Mouse (Mus musculus) hindbrain, embryonic 15.5 days (tissue): Measurements from ENCODE around the gene Prkag3. TPM values are rescaled to one million over a fixed set of nuclear protein-coding genes. Genes with fewer than 3 reads are reported as not detected.

Source experiments
- ATAC-seq: fragments of 200-750 bp; cut with Nextera tagmentation; 2 replicates; pipeline ENCODE4 v1.8.0; 2017; ENCODE audit warnings: low read depth, moderate number of reproducible peaks, moderate TSS enrichment; ENCODE audit not compliant: low FRiP score
- H3K27ac ChIP-seq: fragments of 300-500 bp; sonication (generic); replicated peaks from 2 replicates; pipeline ENCODE4 v1.5.1; 2015; ENCODE audit warnings: mild to moderate bottlenecking, inconsistent platforms
- H3K27me3 ChIP-seq: fragments of 300-500 bp; sonication (generic); 2 replicates; pipeline ENCODE4 v1.6.1; 2015; ENCODE audit warnings: control low read depth, inconsistent platforms
- H3K36me3 ChIP-seq: fragments of 300-500 bp; sonication (generic); 2 replicates; pipeline ENCODE4 v1.6.1; 2015; ENCODE audit warnings: control low read depth, inconsistent platforms
- H3K4me1 ChIP-seq: fragments of 300-500 bp; sonication (generic); replicated peaks from 2 replicates; pipeline ENCODE4 v1.6.1; 2015; ENCODE audit warnings: control low read depth, inconsistent platforms
- H3K4me2 ChIP-seq: fragments of 300-500 bp; sonication (generic); 2 replicates; pipeline ENCODE4 v1.6.1; 2015; ENCODE audit warnings: moderate library complexity, mild to moderate bottlenecking, inconsistent platforms
- H3K4me3 ChIP-seq: fragments of 300-500 bp; sonication (generic); 2 replicates; pipeline ENCODE4 v1.5.1; 2015; ENCODE audit warnings: mild to moderate bottlenecking, inconsistent platforms
- H3K9ac ChIP-seq: fragments of 300-500 bp; sonication (generic); 2 replicates; pipeline ENCODE4 v1.6.1; 2015; ENCODE audit warnings: inconsistent platforms
- H3K9me3 ChIP-seq: fragments of 300-500 bp; sonication (generic); 2 replicates; pipeline ENCODE4 v1.6.1; 2016; ENCODE audit warnings: control low read depth, inconsistent platforms
- WGBS: fragments of 180-500 bp; shearing (Covaris S2); methylation state at CpG from one replicate; pipeline ENCODE4 v1.1.7; 2015; 5-methylcytosine and 5-hydroxymethylcytosine counted together
- polyA plus RNA-seq: library from polyadenylated mRNA; unstranded; fragments of >200 nt; fragmentation: Nextera tagmentation; extraction: Ambion mirVana; gene quantifications from 2 replicates; pipeline ENCODE4 v1.2.1, GENCODE M21; 2015

Prkag3 gene
- polyA plus RNA-seq, 1 experiment from 2014 or later = not detected

GRCm38 (mm10) chr1:74753266-74753974, 4.4 kb upstream of the Prkag3 start:
- no peaks in the 10 kb centered on the region for H3K36me3 ChIP-seq
- no peaks in the 10 kb centered on the region for H3K4me1 ChIP-seq
- no peaks in the 10 kb centered on the region for H3K27me3 ChIP-seq
- no peak for ATAC-seq
- 90% methylated on average over 8 of the region's 8 CpGs for WGBS
- H3K9ac ChIP-seq = no peak overlapping the region
- H3K27ac ChIP-seq = no peak overlapping the region
- no peak overlapping the region for H3K4me2 ChIP-seq
- no peaks in the 10 kb centered on the region for H3K9me3 ChIP-seq
- no peak overlapping the region for H3K4me3 ChIP-seq

- H3K4me2 ChIP-seq = no peak overlapping the region
- 93% methylated on average over 3 of the region's 3 CpGs for WGBS
Observed at GRCm38 (mm10) chr1:74752833-74753232, 3.8 kb upstream of the Prkag3 start.

GRCm38 (mm10) chr1:74752150-74752549, 3.1 kb upstream of the Prkag3 start:
- Histone ChIP-seq H3K27ac (no peak overlapping the region), H3K27me3 (0 out of 2 replicates have a peak, but pooled peaks cover 3% of the 10 kb centered on the region), H3K4me2 (no peak overlapping the region), H3K9ac (no peak overlapping the region), H3K36me3 (no peaks in the 10 kb centered on the region), H3K9me3 (no peaks in the 10 kb centered on the region), H3K4me1 (no peaks in the 10 kb centered on the region), H3K4me3 (no peak overlapping the region)
- 86% methylated on average over 8 of the region's 8 CpGs for WGBS
- ATAC-seq = no peak

More at GRCm38 (mm10) chr1:74752833-74753232, 3.8 kb upstream of the Prkag3 start:
- Histone ChIP-seq H3K9me3 (no peaks in the 10 kb centered on the region), H3K4me1 (no peaks in the 10 kb centered on the region), H3K9ac (no peak overlapping the region), H3K36me3 (no peaks in the 10 kb centered on the region), H3K27me3 (0 out of 2 replicates have a peak, but pooled peaks cover 3% of the 10 kb centered on the region), H3K4me3 (no peak overlapping the region), H3K27ac (no peak overlapping the region)
- ATAC-seq = no peak

GRCm38 (mm10) chr1:74750683-74751082, 1.7 kb upstream of the Prkag3 start:
- H3K9ac ChIP-seq = no peak overlapping the region
- 0 out of 2 replicates have a peak, but pooled peaks cover 3% of the 10 kb centered on the region for H3K27me3 ChIP-seq
- WGBS = 80% methylated on average over 4 of the region's 4 CpGs
- H3K4me1 ChIP-seq = no peaks in the 10 kb centered on the region
- H3K4me3 ChIP-seq = no peak overlapping the region
- ATAC-seq = no peak
- H3K27ac ChIP-seq = no peak overlapping the region
- no peak overlapping the region for H3K4me2 ChIP-seq
- no peaks in the 10 kb centered on the region for H3K36me3 ChIP-seq
- H3K9me3 ChIP-seq = no peaks in the 10 kb centered on the region

GRCm38 (mm10) chr1:74749301-74749700, 280 bp upstream of the Prkag3 start:
- 0 out of 2 replicates have a peak, but pooled peaks cover 3% of the 10 kb centered on the region for H3K27me3 ChIP-seq
- WGBS = 69% methylated on average over 7 of the region's 7 CpGs
- no peaks in the 10 kb centered on the region for H3K4me1 ChIP-seq
- no peak overlapping the region for H3K27ac ChIP-seq
- no peaks in the 10 kb centered on the region for H3K36me3 ChIP-seq
- H3K9ac ChIP-seq = no peak overlapping the region
- no peaks in the 10 kb centered on the region for H3K9me3 ChIP-seq
- H3K4me2 ChIP-seq = no peak overlapping the region
- ATAC-seq = no peak
- no peak overlapping the region for H3K4me3 ChIP-seq

- no peak overlapping the region for H3K27ac ChIP-seq
- H3K4me1 ChIP-seq = no peaks in the 10 kb centered on the region
- WGBS = 80% methylated on average over 5 of the region's 5 CpGs
- no peak for ATAC-seq
- no peak overlapping the region for H3K4me3 ChIP-seq
- no peak overlapping the region for H3K4me2 ChIP-seq
- no peak overlapping the region for H3K9ac ChIP-seq
- H3K27me3 ChIP-seq = 0 out of 2 replicates have a peak, but pooled peaks cover 3% of the 10 kb centered on the region
- H3K9me3 ChIP-seq = no peaks in the 10 kb centered on the region
- H3K36me3 ChIP-seq = no peaks in the 10 kb centered on the region
Observed at GRCm38 (mm10) chr1:74747335-74747734, 1.7 kb downstream of the Prkag3 start.

GRCm38 (mm10) chr1:74740846-74741245, 8.2 kb downstream of the Prkag3 start:
- H3K36me3 ChIP-seq = no peaks in the 10 kb centered on the region
- WGBS = 85% methylated on average over 7 of the region's 7 CpGs

GRCm38 (mm10) chr1:74737500-74737899, 11.5 kb downstream of the Prkag3 start:
- H3K4me1 ChIP-seq = no peaks in the 10 kb centered on the region
- no peaks in the 10 kb centered on the region for H3K36me3 ChIP-seq
- no peak overlapping the region for H3K4me3 ChIP-seq
- H3K9me3 ChIP-seq = no peaks in the 10 kb centered on the region
- ATAC-seq = no peak
- no peaks in the 10 kb centered on the region for H3K27me3 ChIP-seq
- no peak overlapping the region for H3K27ac ChIP-seq
- H3K9ac ChIP-seq = no peak overlapping the region
- 87% methylated on average over 7 of the region's 7 CpGs for WGBS
- no peak overlapping the region for H3K4me2 ChIP-seq

More at GRCm38 (mm10) chr1:74740846-74741245, 8.2 kb downstream of the Prkag3 start:
- Histone ChIP-seq H3K4me1 (no peaks in the 10 kb centered on the region), H3K4me2 (no peak overlapping the region), H3K9me3 (no peaks in the 10 kb centered on the region), H3K4me3 (no peak overlapping the region), H3K27me3 (no peaks in the 10 kb centered on the region), H3K27ac (no peak overlapping the region), H3K9ac (no peak overlapping the region)
- ATAC-seq = no peak

- Histone ChIP-seq H3K9me3 (no peaks in the 10 kb centered on the region), H3K4me1 (no peaks in the 10 kb centered on the region), H3K36me3 (no peaks in the 10 kb centered on the region), H3K4me2 (no peak overlapping the region), H3K9ac (no peak overlapping the region), H3K4me3 (no peak overlapping the region), H3K27ac (no peak overlapping the region), H3K27me3 (no peaks in the 10 kb centered on the region)
- 90% methylated on average over 12 of the region's 12 CpGs for WGBS
- ATAC-seq = no peak
Observed at GRCm38 (mm10) chr1:74736977-74737376, 12.0 kb downstream of the Prkag3 start.

- no peak for ATAC-seq
- 85% methylated on average over 8 of the region's 8 CpGs for WGBS
- no peak overlapping the region for H3K4me3 ChIP-seq
- H3K27me3 ChIP-seq = no peaks in the 10 kb centered on the region
- H3K4me2 ChIP-seq = no peak overlapping the region
- H3K27ac ChIP-seq = no peak overlapping the region
- no peaks in the 10 kb centered on the region for H3K36me3 ChIP-seq
- no peaks in the 10 kb centered on the region for H3K4me1 ChIP-seq
- H3K9me3 ChIP-seq = no peaks in the 10 kb centered on the region
- no peak overlapping the region for H3K9ac ChIP-seq
Observed at GRCm38 (mm10) chr1:74728446-74728845, 20.6 kb downstream of the Prkag3 start.

- no peak for ATAC-seq
- H3K4me3 ChIP-seq = no peak overlapping the region
- no peaks in the 10 kb centered on the region for H3K9me3 ChIP-seq
- WGBS = 88% methylated on average over 5 of the region's 5 CpGs
- H3K27ac ChIP-seq = no peak overlapping the region
- no peaks in the 10 kb centered on the region for H3K27me3 ChIP-seq
- no peak overlapping the region for H3K4me2 ChIP-seq
- no peaks in the 10 kb centered on the region for H3K36me3 ChIP-seq
- H3K9ac ChIP-seq = no peak overlapping the region
- H3K4me1 ChIP-seq = no peaks in the 10 kb centered on the region
Observed at GRCm38 (mm10) chr1:74726674-74727073, 22.3 kb downstream of the Prkag3 start.

GRCm38 (mm10) chr1:74726114-74726513, 22.9 kb downstream of the Prkag3 start:
- ATAC-seq = no peak
- WGBS = 86% methylated on average over 5 of the region's 5 CpGs

GRCm38 (mm10) chr1:74723748-74724147, 25.3 kb downstream of the Prkag3 start:
- 83% methylated on average over 2 of the region's 2 CpGs for WGBS

More at GRCm38 (mm10) chr1:74726114-74726513, 22.9 kb downstream of the Prkag3 start:
- H3K4me1 ChIP-seq = no peaks in the 10 kb centered on the region
- H3K4me3 ChIP-seq = no peak overlapping the region
- no peaks in the 10 kb centered on the region for H3K27me3 ChIP-seq
- H3K4me2 ChIP-seq = no peak overlapping the region
- no peaks in the 10 kb centered on the region for H3K9me3 ChIP-seq
- H3K9ac ChIP-seq = no peak overlapping the region
- H3K36me3 ChIP-seq = no peaks in the 10 kb centered on the region
- H3K27ac ChIP-seq = no peak overlapping the region

More at GRCm38 (mm10) chr1:74723748-74724147, 25.3 kb downstream of the Prkag3 start:
- Histone ChIP-seq H3K27ac (no peak overlapping the region), H3K4me1 (no peaks in the 10 kb centered on the region), H3K36me3 (no peaks in the 10 kb centered on the region), H3K4me2 (no peak overlapping the region), H3K4me3 (no peak overlapping the region), H3K9ac (no peak overlapping the region), H3K9me3 (no peaks in the 10 kb centered on the region), H3K27me3 (no peaks in the 10 kb centered on the region)
- ATAC-seq = no peak
